Mouse (Mus musculus) CH12.LX (cell line): Measurements from ENCODE around the gene Cnp. TPM values are rescaled to one million over a fixed set of nuclear protein-coding genes. Genes with fewer than 3 reads are reported as not detected.
"Not testable (repeated sequence)": the region's sequence is repeated elsewhere in the genome, so short reads cannot be mapped to it uniquely, and the experiment has no call there.

Experiments
- DNase-seq: peaks from one replicate; pipeline ENCODE4 v3.0.0-alpha.2; 2013; ENCODE audit errors: extremely low read depth
- H3K27ac ChIP-seq: 2 replicates; pipeline ENCODE4 v1.5.1; 2012; ENCODE audit warnings: low read depth, mild to moderate bottlenecking, control low read depth, moderate library complexity; ENCODE audit not compliant: insufficient read depth
- H3K27me3 ChIP-seq: replicated peaks from 2 replicates; pipeline ENCODE3; 2012; ENCODE audit warnings: inconsistent platforms
- H3K36me3 ChIP-seq, 2 experiments: replicated peaks in 1 of 2; 2 replicates each; pipeline versions ENCODE3 to v1.6.1; 2012; ENCODE audit warnings: inconsistent platforms in 1 of 2, low read length in 1 of 2, mild to moderate bottlenecking in 1 of 2, mixed read lengths in 1 of 2, moderate library complexity in 1 of 2; ENCODE audit not compliant: control insufficient read depth in 1 of 2, insufficient read depth in 1 of 2
- H3K4me1 ChIP-seq, 2 experiments: 2 replicates each; pipeline ENCODE4 v1.6.1; 2012; ENCODE audit warnings: inconsistent platforms in 1 of 2, moderate library complexity in 1 of 2; ENCODE audit not compliant: insufficient read depth in 2 of 2, control insufficient read depth in 1 of 2
- H3K4me2 ChIP-seq: 2 replicates; pipeline ENCODE4 v1.6.1; 2012; ENCODE audit warnings: low read depth, mild to moderate bottlenecking, control low read depth; ENCODE audit not compliant: poor library complexity, insufficient read depth, severe bottlenecking
- H3K4me3 ChIP-seq, 3 experiments: fragments of 150-350 bp in 1 of 3; sonication (generic) in 1 of 3; replicated peaks in 1 of 3; 2 replicates each; pipeline versions ENCODE3 to v1.5.1; 2011 to 2012; ENCODE audit warnings: low read depth in 2 of 3, low read length in 2 of 3, mild to moderate bottlenecking in 2 of 3, moderate library complexity in 2 of 3, control low read depth in 1 of 3, improper control_type of control experiment in 1 of 3, inconsistent platforms in 1 of 3, mixed read lengths in 1 of 3; ENCODE audit not compliant: poor library complexity in 1 of 3
- H3K79me2 ChIP-seq: replicated peaks from 2 replicates; pipeline ENCODE4 v1.6.1; 2012; ENCODE audit warnings: mild to moderate bottlenecking, moderate library complexity; ENCODE audit not compliant: control insufficient read depth, poor library complexity, insufficient read depth, severe bottlenecking; ENCODE audit errors: extremely low read depth
- H3K9ac ChIP-seq: 2 replicates; pipeline ENCODE4 v1.6.1; 2012; ENCODE audit warnings: low read depth, mild to moderate bottlenecking, control low read depth, moderate library complexity; ENCODE audit not compliant: insufficient read depth
- H3K9me3 ChIP-seq: replicated peaks from 2 replicates; pipeline ENCODE3; 2012; ENCODE audit warnings: low read length, inconsistent platforms, mixed read lengths
- CHD1 ChIP-seq: IDR thresholded peaks from 2 replicates; pipeline ENCODE4 v1.6.1; 2012; ENCODE audit warnings: low read depth, low read length, improper control_type of control experiment, inconsistent platforms
- CHD2 ChIP-seq: IDR thresholded peaks from 2 replicates; pipeline ENCODE4 v1.6.1; 2011; ENCODE audit warnings: low read length, improper control_type of control experiment
- CTCF ChIP-seq, 2 experiments: IDR thresholded peaks in 1 of 2; conservative IDR thresholded peaks in 1 of 2; 2 replicates each; pipeline ENCODE4 v1.5.1; 2011 to 2012; ENCODE audit warnings: low read depth in 2 of 2, low read length in 2 of 2, improper control_type of control experiment in 1 of 2, inconsistent platforms in 1 of 2, mild to moderate bottlenecking in 1 of 2, moderate library complexity in 1 of 2
- E2F4 ChIP-seq: IDR thresholded peaks from 2 replicates; pipeline ENCODE4 v1.6.1; 2011; ENCODE audit warnings: low read depth, low read length, improper control_type of control experiment; ENCODE audit not compliant: insufficient replicate concordance
- IRF4 ChIP-seq: IDR thresholded peaks from 2 replicates; pipeline ENCODE4 v1.6.1; 2014; ENCODE audit warnings: low read depth, mild to moderate bottlenecking, inconsistent platforms, low read length, improper control_type of control experiment
- JUN ChIP-seq: IDR thresholded peaks from 2 replicates; pipeline ENCODE4 v1.6.1; 2011; ENCODE audit warnings: low read depth, mild to moderate bottlenecking, low read length, improper control_type of control experiment, moderate library complexity; ENCODE audit not compliant: insufficient read depth
- MAFK ChIP-seq: IDR thresholded peaks from 2 replicates; pipeline ENCODE4 v1.6.1; 2011; ENCODE audit warnings: low read length, improper control_type of control experiment; ENCODE audit not compliant: insufficient replicate concordance
- MAZ ChIP-seq: IDR thresholded peaks from 2 replicates; pipeline ENCODE4 v1.6.1; 2012; ENCODE audit warnings: low read depth, mild to moderate bottlenecking, inconsistent platforms, low read length, improper control_type of control experiment, moderate library complexity
- NELFE ChIP-seq: IDR thresholded peaks from 2 replicates; pipeline ENCODE4 v1.6.1; 2011; ENCODE audit warnings: low read depth, low read length, improper control_type of control experiment
- PAX5 ChIP-seq: IDR thresholded peaks from 2 replicates; pipeline ENCODE4 v1.6.1; 2012; ENCODE audit warnings: low read length, inconsistent platforms, mixed read lengths
- POLR2A ChIP-seq: IDR thresholded peaks from 2 replicates; pipeline ENCODE4 v1.6.1; 2011; ENCODE audit warnings: low read depth, mild to moderate bottlenecking, improper control_type of control experiment, low read length
- POLR2AphosphoS2 ChIP-seq: IDR thresholded peaks from 2 replicates; pipeline ENCODE4 v1.6.1; 2011; ENCODE audit warnings: low read depth, low read length, improper control_type of control experiment
- RAD21 ChIP-seq: IDR thresholded peaks from 2 replicates; pipeline ENCODE4 v1.6.1; 2011; ENCODE audit warnings: low read depth, mild to moderate bottlenecking, low read length, improper control_type of control experiment, moderate library complexity
- SIN3A ChIP-seq: IDR thresholded peaks from 2 replicates; pipeline ENCODE4 v1.6.1; 2012; ENCODE audit warnings: low read length, improper control_type of control experiment, inconsistent platforms
- TBP ChIP-seq: conservative IDR thresholded peaks from 2 replicates; pipeline ENCODE4 v1.6.1; 2011; ENCODE audit warnings: low read depth, low read length, improper control_type of control experiment
- UBTF ChIP-seq: IDR thresholded peaks from 2 replicates; pipeline ENCODE4 v1.6.1; 2012; ENCODE audit warnings: low read depth, mild to moderate bottlenecking, inconsistent platforms, low read length, improper control_type of control experiment, moderate library complexity
- USF2 ChIP-seq: conservative IDR thresholded peaks from 2 replicates; pipeline ENCODE4 v1.6.1; 2011; ENCODE audit warnings: low read depth, low read length, improper control_type of control experiment
- ZC3H11A ChIP-seq: IDR thresholded peaks from 2 replicates; pipeline ENCODE4 v1.6.1; 2012; ENCODE audit warnings: low read depth, mild to moderate bottlenecking, inconsistent platforms, low read length, improper control_type of control experiment
- ZNF384 ChIP-seq: IDR thresholded peaks from 2 replicates; pipeline ENCODE4 v1.6.1; 2012; ENCODE audit warnings: low read depth, low read length, improper control_type of control experiment, inconsistent platforms
- dilution Hi-C: fragments of 300-500 bp; cut with MboI; formaldehyde crosslinking; loops from 2 replicates; pipeline ENCODE4 v1.14.3; 2020; ENCODE audit warnings: low sequenced_read_pairs; ENCODE audit not compliant: extremely low pct_unique_long_range_greater_than_20kb, extremely low pct_ligation_motif_present
- in situ Hi-C: fragments of 300-500 bp; cut with MboI; formaldehyde crosslinking; loops from 3 replicates; pipeline ENCODE4 v1.14.3; 2019; ENCODE audit warnings: low sequenced_read_pairs, low pct_ligation_motif_present, low pct_unique_long_range_greater_than_20kb, mixed read lengths
- polyA plus RNA-seq: library from polyadenylated mRNA; unstranded; fragments of >175 nt; gene quantifications from 2 replicates; pipeline ENCODE4 v1.2.1, GENCODE M21; 2012; ENCODE audit warnings: low read depth; ENCODE audit not compliant: insufficient read length
- total RNA-seq, 2 experiments: library from RNA; depleted of rRNA; stranded (reverse); fragments of 300-350 nt in 1 of 2; fragments of >200 nt in 1 of 2; gene quantifications; 2 replicates each; pipeline ENCODE4 v1.2.3; 2012 to 2014

Gene Cnp
- total and polyA plus RNA-seq, 3 experiments = 77.7 to 87.8 (median 80.2) TPM

DNA sequence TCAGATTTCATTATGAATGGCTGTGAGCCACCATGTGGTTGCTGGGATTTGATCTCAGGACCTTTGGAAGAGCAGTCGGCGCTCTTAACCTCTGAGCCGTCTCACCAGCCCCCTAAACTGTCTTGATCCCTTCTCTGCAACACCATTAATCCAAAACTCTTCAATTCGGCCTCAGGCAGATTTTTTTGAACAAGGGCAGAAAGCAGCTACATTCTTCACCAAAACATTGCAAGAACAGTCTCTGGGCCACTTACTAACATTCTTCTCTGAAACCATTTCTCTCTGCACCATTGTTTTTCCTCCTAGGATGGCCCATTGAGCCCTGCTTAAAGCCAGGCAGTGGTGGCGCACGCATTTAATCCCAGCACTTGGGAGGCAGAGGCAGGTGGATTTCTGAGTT lies 39.9 kb upstream of the Cnp start:
- H3K27me3 ChIP-seq = peaks cover 12% of the 10 kb centered on the region
- H3K27ac ChIP-seq, H3K36me3 ChIP-seq, H3K4me2 ChIP-seq, dilution Hi-C loops, H3K9ac ChIP-seq, H3K79me2 ChIP-seq, in situ Hi-C loops, DNase-seq, H3K4me1 ChIP-seq, H3K4me3 ChIP-seq: not testable (repeated sequence)
- peaks cover 17% of the 10 kb centered on the region for H3K9me3 ChIP-seq

DNA sequence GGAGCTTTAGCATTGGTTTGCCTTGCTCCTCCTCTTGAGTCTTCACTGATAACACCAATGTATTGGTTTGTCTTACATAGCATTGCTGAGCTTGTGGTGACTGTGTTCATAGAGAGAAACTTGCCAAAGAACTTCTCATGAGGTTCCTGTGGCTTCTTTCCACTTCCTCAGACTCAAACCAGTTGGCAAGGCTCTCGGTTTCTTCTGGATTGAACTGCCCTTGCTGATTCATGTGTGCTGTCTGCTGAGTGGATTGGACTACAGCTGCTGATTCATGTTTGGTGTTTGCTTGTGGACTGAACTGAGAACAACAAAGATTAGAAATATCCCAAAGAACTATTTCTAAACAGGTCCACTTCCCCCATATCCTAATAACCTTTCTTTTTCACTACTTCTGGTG lies 38.7 kb upstream of the Cnp start:
- H3K9ac ChIP-seq = no peak overlapping the region
- dilution Hi-C loops (no loop called here), in situ Hi-C loops (no loop called here)
- H3K27ac ChIP-seq = no peak overlapping the region
- H3K4me2 ChIP-seq = no peak overlapping the region
- DNase-seq = no peak
- no peaks in the 10 kb centered on the region for H3K36me3 ChIP-seq
- no peak overlapping the region for H3K4me3 ChIP-seq
- peaks cover 19% of the 10 kb centered on the region for H3K27me3 ChIP-seq
- peaks cover 0 to 4% of the 10 kb centered on the region in 2 experiments; a peak in 2 of 4 replicates for H3K4me1 ChIP-seq
- no peak for TF ChIP-seq SIN3A
- no peaks in the 10 kb centered on the region for H3K79me2 ChIP-seq
- peaks cover 17% of the 10 kb centered on the region for H3K9me3 ChIP-seq

DNA sequence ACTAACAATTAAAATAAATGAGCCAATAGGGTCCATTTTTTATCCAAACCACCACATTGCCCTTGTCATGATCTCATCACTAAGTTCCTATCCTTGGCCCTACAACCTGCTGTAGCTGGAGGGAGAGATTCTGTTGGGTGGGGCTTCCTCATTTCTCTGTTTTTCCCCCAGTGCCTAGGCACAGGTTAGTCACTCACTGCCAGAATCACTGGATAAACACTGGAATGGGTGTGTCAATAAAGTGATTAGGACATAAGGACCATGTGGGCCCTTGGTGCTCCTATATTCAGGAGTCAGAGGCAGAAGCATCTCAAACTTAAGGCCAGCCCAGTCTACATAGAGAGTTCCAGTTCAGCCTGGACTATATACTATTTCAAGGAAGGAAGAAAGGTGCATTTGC lies 38.2 kb upstream of the Cnp start:
- Histone ChIP-seq H3K27me3 (peaks cover 19% of the 10 kb centered on the region), H3K79me2 (no peaks in the 10 kb centered on the region)
- in situ Hi-C loops (no loop called here), dilution Hi-C loops (no loop called here)
- TF ChIP-seq ZNF384 (no peak), CTCF (conservative IDR thresholded peaks at IDR 0.05 in 1 of 2, IDR thresholded peaks at IDR 0.05 in 1 of 2; ENCODE audit: low read depth in 2 of 2, low read length in 2 of 2) (no peak), ZC3H11A (no peak), UBTF (no peak), TBP (no peak), E2F4 (no peak), POLR2A (no peak), IRF4 (no peak), JUN (no peak), MAFK (no peak), USF2 (no peak), CHD1 (no peak), POLR2AphosphoS2 (no peak), NELFE (no peak), RAD21 (no peak), CHD2 (no peak), MAZ (no peak), PAX5 (no peak)
- TF ChIP-seq, all 38 proteins: peak for 0
- no peaks in the 10 kb centered on the region for H3K36me3 ChIP-seq
- peaks cover 0 to 2% of the 10 kb centered on the region in 2 experiments; a peak in 2 of 4 replicates for H3K4me1 ChIP-seq
- H3K27ac ChIP-seq = no peak overlapping the region
- H3K9ac ChIP-seq = no peak overlapping the region
- DNase-seq = no peak
- H3K4me2 ChIP-seq = no peak overlapping the region
- peaks cover 17% of the 10 kb centered on the region for H3K9me3 ChIP-seq
- no peak overlapping the region for H3K4me3 ChIP-seq
